Mouse (Mus musculus) hindbrain, embryonic 10.5 days (tissue): ENCODE measurements around the gene Ncf2. TPM values are rescaled to one million over a fixed set of nuclear protein-coding genes. Genes with fewer than 3 reads are reported as not detected.

ENCODE experiments used
- DNase-seq: peaks from one replicate; pipeline ENCODE4 v3.0.0-alpha.2; 2017; ENCODE audit warnings: low spot score
- H3K27ac ChIP-seq: fragments of 300-500 bp; sonication (generic); 2 replicates; pipeline ENCODE4 v1.5.1; 2016; ENCODE audit warnings: mild to moderate bottlenecking, moderate library complexity
- H3K27me3 ChIP-seq: fragments of 300-500 bp; sonication (generic); 2 replicates; pipeline ENCODE4 v1.6.1; 2016; ENCODE audit warnings: mild to moderate bottlenecking; ENCODE audit not compliant: poor library complexity, insufficient read depth, severe bottlenecking
- H3K36me3 ChIP-seq: fragments of 300-500 bp; sonication (generic); 2 replicates; pipeline ENCODE4 v1.6.1; 2016; ENCODE audit warnings: mild to moderate bottlenecking, moderate library complexity
- H3K4me1 ChIP-seq: fragments of 300-500 bp; sonication (generic); replicated peaks from 2 replicates; pipeline ENCODE4 v1.6.1; 2016; ENCODE audit warnings: mild to moderate bottlenecking
- H3K4me3 ChIP-seq: fragments of 300-500 bp; sonication (generic); 2 replicates; pipeline ENCODE4 v1.5.1; 2016; ENCODE audit warnings: mild to moderate bottlenecking, moderate library complexity
- H3K9me3 ChIP-seq: fragments of 300-500 bp; sonication (generic); 2 replicates; pipeline ENCODE4 v1.6.1; 2016; ENCODE audit warnings: mild to moderate bottlenecking, moderate library complexity
- WGBS: fragments of 180-500 bp; shearing (Covaris S2); methylation state at CpG from one replicate; pipeline ENCODE4 v1.1.7; 2016; 5-methylcytosine and 5-hydroxymethylcytosine counted together
- polyA plus RNA-seq: library from polyadenylated mRNA; unstranded; fragments of >200 nt; fragmentation: Nextera tagmentation; extraction: Ambion mirVana; gene quantifications from 2 replicates; pipeline ENCODE4 v1.2.1, GENCODE M21; 2016

The Ncf2 gene
- polyA plus RNA-seq, 1 experiment from 2014 or later = 4.2 TPM

- Histone ChIP-seq H3K4me3 (no peak overlapping the region), H3K4me1 (peaks cover 31% of the 10 kb centered on the region), H3K27me3 (no peaks in the 10 kb centered on the region), H3K36me3 (no peaks in the 10 kb centered on the region), H3K27ac (peak overlapping the region; percentile 62), H3K9me3 (no peaks in the 10 kb centered on the region)
- DNase-seq = no peak
- WGBS = 78% methylated on average over 18 of the region's 18 CpGs
Measured at GRCm38 (mm10) chr1:152807619-152808391, 7.8 kb downstream of the Ncf2 start.

DNA sequence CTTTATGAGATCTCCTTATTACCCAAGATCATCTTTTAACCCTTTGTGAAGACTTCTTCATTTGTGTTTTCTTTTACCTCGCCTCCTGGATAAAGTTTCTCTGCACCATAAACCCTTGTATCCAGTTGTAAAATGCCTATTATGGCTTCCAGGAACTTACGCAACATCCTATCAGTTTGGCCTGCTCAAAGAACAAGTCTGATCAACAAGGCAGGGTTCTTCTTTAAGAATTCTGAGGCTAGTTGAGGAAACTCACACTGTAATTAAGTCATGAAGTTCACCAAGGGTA, 8.3 kb downstream of the Ncf2 start:
- H3K9me3 ChIP-seq = no peaks in the 10 kb centered on the region
- H3K27ac ChIP-seq = 0 out of 2 replicates have a peak overlapping the region, but pooled peaks have one; percentile 62
- no peaks in the 10 kb centered on the region for H3K36me3 ChIP-seq
- H3K27me3 ChIP-seq = no peaks in the 10 kb centered on the region
- WGBS = 91% methylated on average over 2 of the region's 2 CpGs
- DNase-seq = no peak
- peaks cover 34% of the 10 kb centered on the region for H3K4me1 ChIP-seq
- no peak overlapping the region for H3K4me3 ChIP-seq

GRCm38 (mm10) chr1:152809541-152810252, 9.7 kb downstream of the Ncf2 start:
- H3K4me3 ChIP-seq = no peak overlapping the region
- H3K36me3 ChIP-seq = no peaks in the 10 kb centered on the region
- H3K27ac ChIP-seq = peak overlapping the region; percentile 79
- WGBS = 35% methylated on average over 8 of the region's 8 CpGs
- no peaks in the 10 kb centered on the region for H3K9me3 ChIP-seq
- H3K4me1 ChIP-seq = peaks cover 46% of the 10 kb centered on the region
- no peaks in the 10 kb centered on the region for H3K27me3 ChIP-seq
- DNase-seq = peak; percentile 52

GRCm38 (mm10) chr1:152810533-152811439, 10.8 kb downstream of the Ncf2 start:
- peak overlapping the region; percentile 77 for H3K27ac ChIP-seq
- 60% methylated on average over 13 of the region's 13 CpGs for WGBS

GRCm38 (mm10) chr1:152815265-152815701, 15.3 kb downstream of the Ncf2 start:
- no peaks in the 10 kb centered on the region for H3K9me3 ChIP-seq

More at GRCm38 (mm10) chr1:152810533-152811439, 10.8 kb downstream of the Ncf2 start:
- Histone ChIP-seq H3K9me3 (no peaks in the 10 kb centered on the region), H3K4me1 (peaks cover 55% of the 10 kb centered on the region), H3K27me3 (no peaks in the 10 kb centered on the region), H3K4me3 (no peak overlapping the region), H3K36me3 (no peaks in the 10 kb centered on the region)
- DNase-seq = peak; percentile 38

DNA sequence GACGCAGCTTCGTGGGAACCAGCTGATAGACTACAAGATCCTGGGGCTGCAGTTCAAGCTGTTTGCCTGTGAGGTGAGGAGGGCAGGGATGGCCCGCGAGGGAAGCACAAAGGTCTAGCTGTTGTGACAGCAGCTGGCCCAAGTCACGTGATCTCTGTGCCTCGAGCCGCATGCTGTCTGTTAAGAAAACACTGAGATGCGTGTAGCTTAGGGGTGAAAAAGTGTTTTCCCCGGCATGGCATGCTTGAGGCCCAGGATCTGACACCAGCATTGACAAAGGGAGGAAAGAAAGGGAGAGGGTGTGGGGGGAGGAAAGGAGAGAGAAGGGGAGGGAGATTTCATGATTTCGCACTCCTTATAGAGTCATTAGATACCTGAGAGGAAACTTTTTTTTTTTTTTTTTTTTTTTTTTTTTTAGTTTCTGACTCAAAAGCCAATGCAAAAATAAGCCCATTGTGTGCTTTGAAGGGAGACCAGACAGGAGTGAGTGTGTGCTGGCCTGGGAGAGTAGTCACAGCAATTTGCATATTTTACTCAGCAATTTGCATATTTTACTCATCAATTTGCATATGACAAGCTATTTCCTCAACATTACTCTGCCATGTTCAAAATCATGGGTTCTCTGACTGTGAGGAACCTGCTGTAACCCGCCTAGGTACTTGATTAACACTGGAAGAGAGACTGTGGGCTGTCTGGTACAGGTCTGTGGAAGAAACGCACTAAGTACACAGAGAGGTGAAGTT, 17.2 kb downstream of the Ncf2 start:
- DNase-seq = peak; percentile 79
- WGBS = 23% methylated on average over 12 of the region's 12 CpGs
- Histone ChIP-seq H3K4me1 (peaks cover 59% of the 10 kb centered on the region), H3K36me3 (no peaks in the 10 kb centered on the region), H3K27ac (peak overlapping the region; percentile 87), H3K27me3 (no peaks in the 10 kb centered on the region), H3K9me3 (no peaks in the 10 kb centered on the region), H3K4me3 (no peak overlapping the region)

More at GRCm38 (mm10) chr1:152815265-152815701, 15.3 kb downstream of the Ncf2 start:
- Histone ChIP-seq H3K27me3 (no peaks in the 10 kb centered on the region), H3K4me3 (no peak overlapping the region), H3K27ac (peak overlapping the region; percentile 87), H3K36me3 (no peaks in the 10 kb centered on the region), H3K4me1 (peaks cover 71% of the 10 kb centered on the region)
- DNase-seq = peak; percentile 79
- 28% methylated on average over 7 of the region's 7 CpGs for WGBS

- peaks cover 4% of the 10 kb centered on the region; the same call in 1 of the 2 replicates for H3K9me3 ChIP-seq
- peak overlapping the region; percentile 87 for H3K27ac ChIP-seq
- H3K4me3 ChIP-seq = no peak overlapping the region
- peaks cover 3% of the 10 kb centered on the region; the same call in 1 of the 2 replicates for H3K36me3 ChIP-seq
- peaks cover 58% of the 10 kb centered on the region for H3K4me1 ChIP-seq
- 21% methylated on average over 10 of the region's 10 CpGs for WGBS
- DNase-seq = peak; percentile 42
- H3K27me3 ChIP-seq = no peaks in the 10 kb centered on the region
Measured at GRCm38 (mm10) chr1:152817794-152818193, 17.8 kb downstream of the Ncf2 start.

- WGBS = 79% methylated on average over 6 of the region's 6 CpGs
- Histone ChIP-seq H3K27ac (no peak overlapping the region), H3K4me3 (no peak overlapping the region), H3K9me3 (peaks cover 6% of the 10 kb centered on the region; the same call in 1 of the 2 replicates), H3K4me1 (peaks cover 44% of the 10 kb centered on the region), H3K36me3 (peaks cover 5% of the 10 kb centered on the region; the same call in 1 of the 2 replicates), H3K27me3 (no peaks in the 10 kb centered on the region)
- no peak for DNase-seq
Measured at GRCm38 (mm10) chr1:152819558-152819957, 19.6 kb downstream of the Ncf2 start.

DNA sequence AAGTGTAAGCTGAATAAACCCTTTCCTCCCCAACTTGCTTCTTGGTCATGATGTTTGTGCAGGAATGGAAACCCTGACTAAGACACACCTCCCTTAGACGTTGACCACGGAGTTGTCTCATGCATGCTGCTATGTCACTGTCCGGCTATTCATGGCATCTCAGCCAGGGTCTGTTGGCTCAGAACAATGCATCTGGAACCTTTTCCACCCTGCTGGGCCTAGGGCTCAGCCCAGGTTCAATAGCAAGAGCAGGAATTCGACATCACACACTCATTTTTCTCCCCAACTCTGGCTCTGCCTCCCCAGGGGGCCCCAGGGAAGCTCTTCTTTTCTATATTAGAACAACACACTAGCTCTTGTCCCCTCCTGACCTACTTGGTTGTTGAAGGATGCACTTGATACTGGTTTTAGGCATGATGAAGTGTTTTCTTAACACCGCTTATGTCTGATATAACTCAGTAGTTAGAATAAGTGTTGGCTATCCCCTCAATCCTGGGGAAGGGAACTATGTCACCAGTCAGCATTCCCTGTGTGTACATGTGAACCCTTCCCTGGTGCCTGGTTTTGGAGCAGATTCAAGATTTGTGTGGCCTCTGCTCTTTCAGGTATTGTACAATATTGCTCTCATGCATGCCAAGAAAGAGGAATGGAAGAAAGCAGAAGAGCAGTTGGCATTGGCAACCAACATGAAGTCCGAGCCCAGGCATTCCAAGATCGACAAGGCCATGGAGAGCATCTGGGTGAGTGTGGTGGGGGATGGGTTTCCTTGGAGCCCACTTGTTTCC, 21.1 kb downstream of the Ncf2 start:
- Histone ChIP-seq H3K36me3 (peaks cover 5% of the 10 kb centered on the region; the same call in 1 of the 2 replicates), H3K4me3 (no peak overlapping the region), H3K4me1 (peaks cover 29% of the 10 kb centered on the region), H3K27ac (no peak overlapping the region), H3K27me3 (no peaks in the 10 kb centered on the region), H3K9me3 (peaks cover 6% of the 10 kb centered on the region; the same call in 1 of the 2 replicates)
- DNase-seq = no peak
- 73% methylated on average over 7 of the region's 7 CpGs for WGBS

DNA sequence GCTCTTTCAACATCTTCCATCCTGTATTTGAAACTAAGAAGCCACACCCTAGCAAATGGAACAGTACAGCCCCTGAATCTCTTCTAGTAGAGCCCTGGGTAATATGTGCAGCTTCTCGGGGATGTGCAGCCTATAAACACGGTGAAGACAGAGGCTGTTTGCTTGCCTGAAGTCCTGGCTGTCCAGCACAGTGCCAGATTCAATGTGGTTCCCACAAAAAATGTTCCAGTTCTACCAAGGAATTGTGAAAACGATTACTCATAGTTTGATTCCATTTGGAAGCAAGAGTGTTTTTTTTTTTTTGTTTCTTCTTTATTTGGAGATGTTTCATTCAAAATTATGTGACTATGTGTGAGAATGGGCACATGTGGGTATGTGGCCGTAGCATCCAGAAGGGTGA, 21.8 kb downstream of the Ncf2 start:
- Histone ChIP-seq H3K4me1 (peaks cover 22% of the 10 kb centered on the region), H3K36me3 (peaks cover 5% of the 10 kb centered on the region; the same call in 1 of the 2 replicates), H3K9me3 (peaks cover 6% of the 10 kb centered on the region; the same call in 1 of the 2 replicates), H3K27me3 (no peaks in the 10 kb centered on the region), H3K27ac (no peak overlapping the region), H3K4me3 (no peak overlapping the region)
- DNase-seq = no peak
- 89% methylated on average over 4 of the region's 4 CpGs for WGBS

GRCm38 (mm10) chr1:152824206-152824605, 24.2 kb downstream of the Ncf2 start:
- Histone ChIP-seq H3K4me3 (no peak overlapping the region), H3K4me1 (peaks cover 15% of the 10 kb centered on the region), H3K9me3 (peaks cover 6% of the 10 kb centered on the region; the same call in 1 of the 2 replicates), H3K36me3 (peaks cover 5% of the 10 kb centered on the region; the same call in 1 of the 2 replicates), H3K27ac (no peak overlapping the region), H3K27me3 (no peaks in the 10 kb centered on the region)
- 73% methylated on average over 9 of the region's 9 CpGs for WGBS
- no peak for DNase-seq
